Mouse (Mus musculus) thymus, adult 2 months (tissue): ENCODE data around the gene Wwc2.

Source experiments
- CTCF ChIP-seq: fragments of 200-500 bp; IDR thresholded peaks from 2 replicates; pipeline ENCODE4 v1.5.1; 2012; ENCODE audit warnings: mild to moderate bottlenecking, control low read depth, low read length, moderate library complexity, borderline replicate concordance; ENCODE audit not compliant: control insufficient read depth, poor library complexity, insufficient read depth; ENCODE audit errors: extremely low read depth
- POLR2A ChIP-seq: fragments of 200-500 bp; IDR thresholded peaks from 2 replicates; pipeline ENCODE4 v1.6.1; 2012; ENCODE audit warnings: mild to moderate bottlenecking, low read length, control low read depth, moderate library complexity; ENCODE audit not compliant: control insufficient read depth, poor library complexity, insufficient read depth; ENCODE audit errors: extremely low read depth

DNA sequence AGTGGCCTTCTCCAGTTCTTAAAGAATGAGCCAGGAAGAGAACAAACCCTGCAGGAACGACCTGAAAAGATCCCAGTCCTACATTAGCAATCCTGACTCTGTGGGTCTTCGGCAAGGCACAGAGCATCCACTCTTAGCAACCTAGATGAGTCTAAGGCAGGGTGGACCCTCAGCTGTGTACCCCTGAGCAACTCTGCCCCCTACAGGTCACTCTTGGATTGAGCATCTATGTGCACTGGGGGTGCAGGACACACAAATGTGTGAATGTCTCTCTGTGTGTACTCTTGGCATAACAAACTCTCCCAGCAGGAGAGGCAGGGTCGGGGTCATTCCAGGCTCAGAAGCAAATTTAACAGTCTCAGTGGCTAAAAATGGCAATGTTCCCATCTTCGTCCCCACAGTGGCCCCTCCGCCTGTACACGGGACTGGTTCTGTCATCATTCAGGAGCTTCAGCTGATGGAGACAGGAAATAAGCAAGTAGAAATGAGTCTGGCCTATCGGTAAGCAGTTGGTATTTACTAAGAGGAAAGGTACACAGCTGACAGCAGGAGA, 39.3 kb downstream of the Wwc2 start:
- no peak for TF ChIP-seq POLR2A
- no peak for TF ChIP-seq CTCF
